Mouse (Mus musculus) hindbrain, embryonic 12.5 days (tissue): ENCODE results near the gene Cabp2. TPM values are rescaled to one million over a fixed set of nuclear protein-coding genes. Genes with fewer than 3 reads are reported as not detected.
A peak's percentile ranks its signal among the peaks of the same experiment; 100 is the strongest.
"Not testable (repeated sequence)": the region's sequence is repeated elsewhere in the genome, so short reads cannot be mapped to it uniquely, and the experiment has no call there.

ENCODE experiments used
- ATAC-seq: fragments of 200-750 bp; cut with Nextera tagmentation; 2 replicates; pipeline ENCODE4 v1.8.0; 2017; ENCODE audit warnings: moderate TSS enrichment; ENCODE audit not compliant: low FRiP score
- H3K27ac ChIP-seq: fragments of 300-500 bp; sonication (generic); 2 replicates; pipeline ENCODE4 v1.5.1; 2016; ENCODE audit warnings: mild to moderate bottlenecking
- H3K27me3 ChIP-seq: fragments of 300-500 bp; sonication (generic); 2 replicates; pipeline ENCODE4 v1.6.1; 2016; ENCODE audit warnings: mild to moderate bottlenecking
- H3K36me3 ChIP-seq: fragments of 300-500 bp; sonication (generic); 2 replicates; pipeline ENCODE4 v1.6.1; 2016; ENCODE audit warnings: mild to moderate bottlenecking
- H3K4me1 ChIP-seq: fragments of 300-500 bp; sonication (generic); 2 replicates; pipeline ENCODE4 v1.6.1; 2016
- H3K4me2 ChIP-seq: fragments of 300-500 bp; sonication (generic); replicated peaks from 2 replicates; pipeline ENCODE4 v1.6.1; 2016; ENCODE audit warnings: mild to moderate bottlenecking
- H3K4me3 ChIP-seq: fragments of 300-500 bp; sonication (generic); 2 replicates; pipeline ENCODE4 v1.5.1; 2016; ENCODE audit warnings: mild to moderate bottlenecking
- H3K9ac ChIP-seq: fragments of 300-500 bp; sonication (generic); 2 replicates; pipeline ENCODE4 v1.6.1; 2016; ENCODE audit warnings: mild to moderate bottlenecking, moderate library complexity
- H3K9me3 ChIP-seq: fragments of 300-500 bp; sonication (generic); replicated peaks from 2 replicates; pipeline ENCODE4 v1.6.1; 2016; ENCODE audit warnings: mild to moderate bottlenecking
- WGBS: fragments of 180-500 bp; shearing (Covaris S2); methylation state at CpG from one replicate; pipeline ENCODE4 v1.1.7; 2016; 5-methylcytosine and 5-hydroxymethylcytosine counted together
- polyA plus RNA-seq: library from polyadenylated mRNA; unstranded; fragments of >200 nt; fragmentation: Nextera tagmentation; extraction: Ambion mirVana; gene quantifications from 2 replicates; pipeline ENCODE4 v1.2.1, GENCODE M21; 2016

Gene Cabp2
- polyA plus RNA-seq, 1 experiment from 2014 or later: not detected

DNA sequence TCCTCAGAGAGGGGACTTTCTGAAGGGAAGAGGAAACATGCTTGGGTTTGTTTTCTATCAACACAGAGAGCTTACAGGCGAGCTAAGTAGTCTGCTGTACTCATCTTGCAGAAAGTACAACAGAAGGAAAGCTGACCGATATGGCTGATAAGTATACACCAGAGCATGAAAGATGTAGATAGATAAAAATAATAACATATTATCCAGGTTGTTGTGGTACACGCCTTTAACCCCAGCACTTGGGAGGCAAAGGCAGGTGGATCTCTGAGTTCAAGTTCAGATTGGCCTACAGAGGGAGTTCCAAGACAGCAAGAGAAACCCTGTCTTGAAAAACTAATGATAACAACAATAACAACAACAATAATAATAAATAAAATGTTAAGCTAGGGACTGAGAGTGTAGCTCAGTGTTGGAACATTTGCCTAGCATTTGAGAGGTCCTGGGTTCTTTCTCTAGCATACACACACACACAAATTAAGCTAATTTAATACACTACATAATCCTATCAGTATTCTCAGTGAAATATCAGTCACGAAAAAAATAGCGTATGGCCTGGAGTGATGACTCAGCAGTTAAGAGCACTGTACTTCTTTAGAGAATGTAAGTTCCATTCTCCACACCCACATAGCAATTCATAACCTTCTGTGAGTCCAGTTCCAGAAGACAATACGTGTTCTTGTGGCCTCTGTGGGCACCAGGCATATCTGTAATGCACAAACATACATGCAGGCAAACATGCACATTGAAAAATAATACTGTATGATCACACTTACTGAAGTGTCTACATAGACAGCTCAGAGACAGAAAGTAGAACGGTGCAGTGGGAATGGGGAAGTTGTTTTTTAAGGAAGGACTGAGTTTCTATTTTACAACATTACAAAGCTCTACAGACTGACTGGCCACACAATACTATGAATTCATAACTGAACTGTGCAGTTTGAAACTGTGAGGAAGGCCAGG lies 41.3 kb downstream of the Cabp2 start:
- H3K4me2 ChIP-seq: no peak overlapping the region
- H3K9me3 ChIP-seq: no peaks in the 10 kb centered on the region
- 84% methylated on average over 7 of the region's 7 CpGs for WGBS
- no peak overlapping the region for H3K9ac ChIP-seq
- H3K27ac ChIP-seq: no peak overlapping the region
- peaks cover 28% of the 10 kb centered on the region for H3K4me1 ChIP-seq
- no peak for ATAC-seq
- H3K27me3 ChIP-seq: no peaks in the 10 kb centered on the region
- H3K36me3 ChIP-seq: peaks cover 6% of the 10 kb centered on the region
- no peak overlapping the region for H3K4me3 ChIP-seq

DNA sequence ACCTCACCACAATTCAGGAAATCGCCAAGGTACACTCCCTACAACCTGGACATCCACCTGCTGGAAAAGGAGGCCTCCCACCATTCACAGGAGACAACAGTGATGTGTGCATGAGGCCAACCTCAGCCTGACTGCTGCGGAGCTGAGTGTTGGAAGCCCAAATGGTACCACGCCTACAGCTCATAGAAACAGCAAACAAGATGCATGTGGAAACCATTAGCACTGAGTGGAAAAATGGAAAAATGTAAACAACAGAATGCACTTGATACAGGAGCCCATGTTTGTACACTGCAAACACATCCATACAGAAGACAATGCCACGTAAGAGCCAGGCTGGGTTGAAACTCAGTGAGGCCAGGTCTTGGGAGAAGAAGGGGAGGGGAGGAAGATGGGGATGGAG lies 43.1 kb downstream of the Cabp2 start:
- peaks cover 17% of the 10 kb centered on the region for H3K36me3 ChIP-seq
- no peak overlapping the region for H3K9ac ChIP-seq
- WGBS: 82% methylated on average over 4 of the region's 4 CpGs
- no peak overlapping the region for H3K4me2 ChIP-seq
- no peak for ATAC-seq
- no peaks in the 10 kb centered on the region for H3K27me3 ChIP-seq
- H3K9me3 ChIP-seq: no peaks in the 10 kb centered on the region
- peaks cover 29% of the 10 kb centered on the region for H3K4me1 ChIP-seq
- no peak overlapping the region for H3K27ac ChIP-seq
- no peak overlapping the region for H3K4me3 ChIP-seq

DNA sequence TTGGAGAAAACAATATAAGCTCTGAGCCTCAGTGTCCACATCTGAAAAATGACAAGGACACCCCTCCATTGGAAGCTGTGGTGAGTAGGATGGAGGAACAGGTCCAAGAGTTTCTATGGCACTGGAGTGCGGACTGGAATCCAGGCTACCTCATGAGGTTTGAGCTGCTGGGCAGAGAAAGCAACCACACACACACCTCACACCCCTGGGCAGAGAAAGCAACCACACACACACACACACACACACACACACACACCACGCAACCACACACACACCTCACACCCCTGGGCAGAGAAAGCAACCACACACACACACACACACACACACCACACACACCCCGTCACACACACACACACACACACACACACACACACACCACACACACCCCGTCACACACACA lies 43.9 kb downstream of the Cabp2 start:
- not testable (repeated sequence) for H3K9me3 ChIP-seq, H3K27me3 ChIP-seq, ATAC-seq
- Histone ChIP-seq H3K9ac (peak overlapping the region; percentile 76), H3K27ac (peak overlapping the region; percentile 64; the same call in 1 of the 2 replicates), H3K36me3 (peaks cover 25% of the 10 kb centered on the region), H3K4me1 (peaks cover 25% of the 10 kb centered on the region), H3K4me2 (peak overlapping the region; percentile 67), H3K4me3 (peak overlapping the region; percentile 62)
- 61% methylated on average over 1 of the region's 4 CpGs for WGBS

DNA sequence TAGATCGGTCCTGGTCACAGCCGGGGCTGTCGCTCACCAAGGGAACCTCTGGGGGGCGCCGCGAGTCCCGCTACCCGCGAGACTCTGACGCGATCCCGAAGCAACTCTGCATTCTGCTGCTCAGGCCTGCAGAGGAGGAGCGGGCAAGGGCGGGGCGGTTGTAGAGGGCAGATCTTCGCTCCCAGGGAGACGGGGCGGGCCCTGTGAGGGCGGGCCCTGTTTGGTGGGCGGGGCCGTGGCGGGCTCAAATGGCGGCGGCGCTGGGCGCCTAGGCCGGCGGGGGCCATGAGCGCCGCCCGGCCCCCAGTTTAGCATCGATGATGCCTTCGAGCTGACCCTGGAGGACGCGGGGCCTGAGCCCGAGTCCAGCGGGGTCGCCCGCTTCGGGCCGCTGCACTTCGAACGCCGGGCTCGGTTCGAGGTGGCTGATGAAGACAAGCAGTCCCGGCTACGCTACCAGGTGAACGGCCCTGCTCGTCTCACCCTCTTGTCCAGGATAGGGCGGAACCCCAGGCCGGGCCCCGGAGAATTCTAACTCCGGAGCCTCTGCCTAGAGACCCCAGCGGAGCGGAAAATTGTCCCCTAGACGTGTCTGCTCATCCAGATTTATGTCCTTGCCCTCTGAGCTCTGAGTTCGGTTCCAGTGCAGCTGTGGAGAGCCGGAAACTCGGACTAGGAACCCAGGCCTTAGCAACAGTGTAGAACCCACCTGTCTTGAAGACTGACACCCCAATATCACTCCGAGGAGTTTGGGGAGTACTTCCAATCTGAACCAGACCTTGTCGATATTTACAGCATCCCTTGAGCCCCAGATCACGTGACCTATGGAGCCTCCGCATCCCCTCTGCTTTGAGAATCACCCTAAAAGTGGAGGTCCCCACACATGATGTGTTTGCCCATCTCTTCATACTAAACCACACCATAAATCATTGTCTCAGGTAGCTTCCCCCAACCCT lies 44.6 kb downstream of the Cabp2 start, which contains the start of gene Aip:
Gene Aip, minus strand, starts transcription at position 118 of the 956 bp plus-strand sequence.
- ATAC-seq: peak; percentile 93
- Histone ChIP-seq H3K4me1 (peaks cover 18% of the 10 kb centered on the region), H3K27me3 (no peaks in the 10 kb centered on the region), H3K4me2 (peak within 1 kb of the TSS; percentile 67), H3K4me3 (peak within 1 kb of the TSS; percentile 62), H3K36me3 (peaks cover 30% of the 10 kb centered on the region), H3K9me3 (no peaks in the 10 kb centered on the region), H3K9ac (peak within 1 kb of the TSS; percentile 76), H3K27ac (peak within 1 kb of the TSS; percentile 64; the same call in 1 of the 2 replicates)
- WGBS: under 1% methylated on average over 58 of the region's 64 CpGs

DNA sequence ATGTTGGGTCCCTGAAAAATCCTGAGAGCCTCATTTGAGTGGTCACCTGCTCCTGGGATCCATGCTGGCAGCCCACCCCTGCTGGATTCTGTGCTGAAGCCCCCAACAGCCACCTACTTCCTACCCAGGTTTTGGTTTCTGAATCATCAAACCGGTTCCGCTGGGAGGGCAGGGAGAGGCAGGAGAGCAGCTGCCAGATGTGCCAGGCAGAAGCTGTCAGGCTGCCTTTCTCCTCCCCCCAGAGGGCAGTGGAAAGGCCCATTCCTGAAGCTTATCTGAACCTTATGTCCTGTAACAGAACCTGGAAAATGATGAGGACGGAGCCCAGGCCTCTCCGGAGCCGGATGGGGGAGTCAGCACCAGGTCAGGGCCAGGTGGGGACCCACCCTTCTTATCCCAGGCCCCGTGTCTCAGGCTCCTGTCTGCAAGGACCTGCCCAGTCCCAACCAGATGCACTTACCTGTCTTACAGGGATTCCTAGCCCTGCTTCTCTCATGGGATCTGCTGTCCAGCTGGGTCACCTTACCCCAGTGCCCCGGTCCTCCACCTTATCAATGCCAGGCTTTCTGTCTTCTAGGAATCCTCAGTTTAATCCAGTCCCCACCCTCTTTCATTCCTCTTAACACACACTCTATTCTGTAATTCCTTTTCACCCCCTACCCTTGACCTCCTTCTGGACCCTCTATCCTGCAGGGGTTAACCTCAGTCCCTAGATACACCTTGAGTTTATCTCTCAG lies 45.5 kb downstream of the Cabp2 start:
- no peak for ATAC-seq
- Histone ChIP-seq H3K36me3 (peaks cover 39% of the 10 kb centered on the region), H3K9ac (peak overlapping the region; percentile 76), H3K4me3 (peak overlapping the region; percentile 62), H3K4me2 (peak overlapping the region; percentile 67), H3K9me3 (no peaks in the 10 kb centered on the region), H3K4me1 (peaks cover 18% of the 10 kb centered on the region), H3K27ac (no peak overlapping the region), H3K27me3 (no peaks in the 10 kb centered on the region)
- 74% methylated on average over 7 of the region's 7 CpGs for WGBS

DNA sequence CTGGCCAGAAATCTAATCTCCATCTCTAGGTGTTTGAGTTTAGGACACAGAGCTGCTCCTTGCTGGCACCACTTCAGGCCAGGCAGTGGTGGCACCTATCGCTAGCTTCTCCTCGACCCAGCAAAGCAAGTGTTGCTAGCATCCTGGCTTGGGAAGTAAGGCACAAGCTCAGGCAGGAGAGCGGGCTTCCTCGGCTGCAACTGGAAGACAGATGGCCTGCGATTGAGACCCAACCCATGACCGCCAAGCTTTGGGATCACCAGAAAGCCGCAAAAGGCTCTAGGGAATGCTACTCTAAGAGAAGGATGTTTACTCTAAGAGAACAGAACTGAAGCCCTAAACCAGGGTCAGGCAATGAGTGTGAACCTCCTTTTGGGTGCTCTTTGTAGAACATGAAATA lies 48.1 kb downstream of the Cabp2 start:
- 95% methylated on average over 7 of the region's 7 CpGs for WGBS
- no peak overlapping the region for H3K27ac ChIP-seq
- H3K4me2 ChIP-seq: no peak overlapping the region
- H3K36me3 ChIP-seq: peaks cover 54% of the 10 kb centered on the region
- H3K4me1 ChIP-seq: peaks cover 18% of the 10 kb centered on the region
- H3K9ac ChIP-seq: no peak overlapping the region
- H3K27me3 ChIP-seq: no peaks in the 10 kb centered on the region
- no peaks in the 10 kb centered on the region for H3K9me3 ChIP-seq
- H3K4me3 ChIP-seq: no peak overlapping the region
- ATAC-seq: no peak

DNA sequence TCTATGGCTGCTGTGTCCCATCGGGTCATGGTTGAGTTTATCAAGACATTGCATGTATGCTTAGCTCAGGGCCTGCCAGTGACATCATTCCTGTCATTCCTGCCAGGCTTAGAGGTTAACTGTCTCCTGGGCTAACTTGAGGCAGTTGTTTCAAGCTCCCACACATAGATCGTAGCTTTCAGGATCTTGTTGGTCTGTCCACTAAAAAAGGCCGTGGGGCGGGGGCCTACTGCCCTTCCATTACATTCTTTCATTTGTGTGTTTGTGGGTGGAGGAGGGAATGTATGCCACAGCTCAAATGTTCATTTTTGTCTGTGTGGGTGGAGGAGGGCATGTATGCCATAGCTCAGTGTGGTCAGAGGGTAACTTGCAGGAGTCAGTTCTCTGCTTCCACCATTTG lies 48.7 kb downstream of the Cabp2 start:
- H3K36me3 ChIP-seq: peaks cover 54% of the 10 kb centered on the region

DNA sequence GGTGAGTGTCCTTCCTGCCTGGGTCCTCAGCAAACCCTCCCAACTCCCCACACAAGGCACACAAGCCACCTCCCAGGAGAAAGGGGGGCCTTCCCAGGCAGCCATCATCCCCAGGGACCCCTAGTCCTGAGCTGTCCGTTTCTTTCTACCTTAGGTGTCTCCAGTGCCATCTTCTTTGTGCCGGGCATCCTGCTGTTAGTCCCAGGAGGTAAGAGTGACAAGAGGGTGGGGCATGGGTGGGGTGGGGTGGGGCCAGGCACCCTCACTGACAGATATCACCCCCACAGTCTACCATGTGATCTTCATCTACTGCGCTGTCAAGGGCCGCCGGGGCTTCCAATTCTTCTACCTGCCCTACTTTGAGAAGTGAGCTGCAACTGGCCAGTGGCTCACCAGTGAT lies 49.7 kb downstream of the Cabp2 start:
- Histone ChIP-seq H3K36me3 (peaks cover 54% of the 10 kb centered on the region), H3K9ac (no peak overlapping the region), H3K27ac (no peak overlapping the region), H3K4me1 (peaks cover 15% of the 10 kb centered on the region), H3K27me3 (no peaks in the 10 kb centered on the region), H3K4me3 (no peak overlapping the region), H3K4me2 (no peak overlapping the region), H3K9me3 (no peaks in the 10 kb centered on the region)
- no peak for ATAC-seq
- 92% methylated on average over 5 of the region's 5 CpGs for WGBS

More for the DNA sequence above, 48.7 kb downstream of the Cabp2 start:
- Histone ChIP-seq H3K9me3 (no peaks in the 10 kb centered on the region), H3K4me1 (peaks cover 17% of the 10 kb centered on the region), H3K27me3 (no peaks in the 10 kb centered on the region), H3K27ac (no peak overlapping the region), H3K4me2 (no peak overlapping the region), H3K4me3 (no peak overlapping the region), H3K9ac (no peak overlapping the region)
- WGBS: 85% methylated on average over 4 of the region's 4 CpGs
- no peak for ATAC-seq

DNA sequence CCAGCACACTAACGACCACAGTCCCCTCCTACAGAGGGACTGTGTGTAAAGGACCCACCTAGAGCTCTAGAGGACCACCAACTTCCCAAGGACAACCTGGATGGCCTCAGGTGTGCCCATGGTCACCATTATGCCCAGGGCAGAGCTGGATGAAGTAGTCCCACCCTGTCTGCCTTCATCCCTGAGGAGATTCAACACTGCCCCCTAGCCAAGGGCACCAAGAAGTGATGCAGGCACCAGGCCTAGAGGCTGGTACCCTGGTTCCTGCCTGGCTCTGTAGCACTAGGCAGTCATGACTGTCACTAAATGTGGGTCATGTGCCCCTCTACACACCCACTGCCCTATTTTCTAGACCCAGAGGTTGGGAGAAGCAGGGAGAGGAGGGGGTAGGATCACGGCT lies 50.4 kb downstream of the Cabp2 start:
- 91% methylated on average over 2 of the region's 2 CpGs for WGBS
- no peaks in the 10 kb centered on the region for H3K9me3 ChIP-seq
- no peak overlapping the region for H3K4me3 ChIP-seq
- H3K36me3 ChIP-seq: peaks cover 54% of the 10 kb centered on the region
- no peak for ATAC-seq
- no peaks in the 10 kb centered on the region for H3K27me3 ChIP-seq
- H3K4me2 ChIP-seq: no peak overlapping the region
- peaks cover 10% of the 10 kb centered on the region for H3K4me1 ChIP-seq
- no peak overlapping the region for H3K27ac ChIP-seq
- H3K9ac ChIP-seq: no peak overlapping the region

DNA sequence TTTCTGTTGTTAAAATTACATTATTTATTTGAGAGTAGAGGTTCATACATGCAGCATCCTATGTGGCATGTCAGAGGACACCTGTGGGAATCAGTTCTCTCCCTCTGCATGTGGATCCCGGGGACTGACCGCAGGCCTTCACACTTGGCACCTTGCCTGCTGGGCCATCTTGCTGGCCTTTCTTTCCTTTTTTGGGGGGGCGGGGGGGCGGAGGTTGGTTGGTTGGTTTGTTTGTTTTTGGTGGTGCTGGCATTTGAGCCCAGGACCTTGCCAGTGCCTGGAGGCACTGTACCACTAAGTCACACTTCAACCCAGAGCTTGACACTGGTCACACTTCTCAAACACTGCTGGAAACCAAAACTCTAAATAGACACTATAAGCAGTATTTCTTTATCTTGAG lies 53.0 kb downstream of the Cabp2 start:
- Histone ChIP-seq H3K9ac (no peak overlapping the region), H3K4me2 (no peak overlapping the region), H3K27me3 (no peaks in the 10 kb centered on the region), H3K27ac (no peak overlapping the region), H3K9me3 (no peaks in the 10 kb centered on the region), H3K4me3 (no peak overlapping the region), H3K4me1 (no peaks in the 10 kb centered on the region), H3K36me3 (peaks cover 38% of the 10 kb centered on the region)
- 85% methylated on average over 4 of the region's 4 CpGs for WGBS
- no peak for ATAC-seq

DNA sequence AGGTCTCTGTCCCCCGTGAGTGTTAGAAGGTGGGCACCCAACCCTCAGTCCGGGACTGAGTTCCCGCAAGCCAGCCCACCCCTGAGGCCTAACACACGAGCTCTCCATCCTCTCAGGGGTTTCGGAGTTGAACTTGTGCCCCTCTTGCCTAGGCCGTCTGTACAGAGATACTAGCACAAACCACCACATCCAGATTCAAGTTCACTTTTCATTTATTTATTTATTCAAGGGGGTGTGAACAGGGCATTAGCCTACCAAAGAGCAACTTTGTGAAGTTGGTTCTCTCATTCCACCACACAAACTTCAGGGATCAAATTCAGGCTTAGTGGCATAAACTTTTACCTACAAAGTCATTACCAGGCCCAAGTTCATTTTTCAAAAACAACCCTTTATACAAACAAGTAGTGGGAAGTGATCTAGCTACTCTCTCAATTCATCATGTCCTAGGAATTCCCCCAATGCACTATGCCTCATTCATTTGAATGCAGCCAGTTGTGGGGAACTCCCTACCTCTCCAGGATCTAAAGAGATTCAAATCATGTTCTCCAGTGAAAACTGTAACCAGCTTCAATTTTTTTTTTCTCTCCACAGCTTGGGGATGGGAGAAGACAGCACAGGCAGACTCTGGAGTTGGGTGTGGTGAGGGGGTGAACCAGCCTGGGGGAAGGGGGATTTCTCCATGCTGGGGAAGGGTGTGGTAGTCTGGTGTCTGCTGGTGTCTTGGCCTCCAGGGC lies 54.0 kb downstream of the Cabp2 start:
- H3K27me3 ChIP-seq, H3K4me2 ChIP-seq, H3K9ac ChIP-seq, H3K4me3 ChIP-seq, ATAC-seq, H3K4me1 ChIP-seq, H3K27ac ChIP-seq, H3K9me3 ChIP-seq: not testable (repeated sequence)
- 82% methylated on average over 6 of the region's 6 CpGs for WGBS
- H3K36me3 ChIP-seq: peaks cover 29% of the 10 kb centered on the region
